Mouse (Mus musculus) MEL (cell line): ENCODE measurements around the gene Tas2r143.

Experiments
- BHLHE40 ChIP-seq: IDR thresholded peaks from 2 replicates; pipeline ENCODE4 v1.6.1; 2012; ENCODE audit warnings: low read depth, mild to moderate bottlenecking, inconsistent platforms, low read length, improper control_type of control experiment, borderline replicate concordance
- CHD2 ChIP-seq: IDR thresholded peaks from 2 replicates; pipeline ENCODE4 v1.6.1; 2011; ENCODE audit warnings: low read length, improper control_type of control experiment
- CTCF ChIP-seq, 3 experiments: IDR thresholded peaks in 2 of 3; conservative IDR thresholded peaks in 1 of 3; 2 replicates each; pipeline ENCODE4 v1.5.1; 2011 to 2012; ENCODE audit warnings: low read length in 3 of 3, low read depth in 2 of 3, mild to moderate bottlenecking in 2 of 3, improper control_type of control experiment in 1 of 3, inconsistent platforms in 1 of 3, mixed read lengths in 1 of 3, moderate library complexity in 1 of 3; ENCODE audit not compliant: control insufficient read depth in 1 of 3, insufficient read depth in 1 of 3, poor library complexity in 1 of 3, severe bottlenecking in 1 of 3
- EP300 ChIP-seq, 2 experiments: IDR thresholded peaks; 2 replicates each; pipeline ENCODE4 v1.6.1; 2011; ENCODE audit warnings: improper control_type of control experiment in 2 of 2, low read length in 2 of 2, low read depth in 1 of 2, mild to moderate bottlenecking in 1 of 2
- JUND ChIP-seq: IDR thresholded peaks from 2 replicates; pipeline ENCODE4 v1.6.1; 2011; ENCODE audit warnings: low read depth, mild to moderate bottlenecking, improper control_type of control experiment, low read length
- POLR2AphosphoS5 ChIP-seq: IDR thresholded peaks from 2 replicates; pipeline ENCODE4 v1.6.1; 2012; ENCODE audit warnings: low read depth, borderline replicate concordance, mild to moderate bottlenecking, inconsistent platforms, low read length, moderate library complexity, mixed read lengths
- SMC3 ChIP-seq: IDR thresholded peaks from 2 replicates; pipeline ENCODE4 v1.6.1; 2011; ENCODE audit warnings: low read depth, low read length, improper control_type of control experiment

- no peak for TF ChIP-seq JUND
- no peak for TF ChIP-seq CTCF (IDR thresholded peaks at IDR 0.05 in 2 of 3, conservative IDR thresholded peaks at IDR 0.05 in 1 of 3; ENCODE audit: control insufficient read depth in 1 of 3, insufficient read depth in 1 of 3, low read depth in 2 of 3, low read length in 3 of 3, poor library complexity in 1 of 3, severe bottlenecking in 1 of 3)
- TF ChIP-seq SMC3, result no peak
- no peak for TF ChIP-seq POLR2AphosphoS5
- TF ChIP-seq CHD2, result no peak
- TF ChIP-seq EP300 (IDR thresholded peaks at IDR 0.05; ENCODE audit: low read depth in 1 of 2, low read length in 2 of 2), result no peak
- TF ChIP-seq BHLHE40, result no peak
These were observed 34.4 kb downstream of the Tas2r143 start, which contains the start of gene Tas2r126 for GRCm38 (mm10) chr6:42434446-42434845.
